ENCODE assay signal across 8 mouse cellular contexts in genomic region chr11:116418841-116419462, GRCm38 (mm10). TPM values are rescaled to one million over a fixed set of nuclear protein-coding genes. Genes with fewer than 3 reads are reported as not detected.
DNase-seq lines count a peak whose midpoint lies in the region; ATAC-seq and TF ChIP-seq lines count a peak whose summit lies in the region.
"Had no signal": no experiment of that assay in that cellular context is flagged by ENCODE, and none has a peak within 500 bp of the region (broad histone marks: within the 10 kb centered on the region; RNA-seq: fewer than 3 reads in every experiment).

No protein-coding gene starts in this region.

- 56% methylated on average over 6 of the region's 6 CpGs for WGBS in kidney, embryonic 16.5 days
- WGBS in kidney, adult 2 months: 83% methylated on average over 6 of the region's 6 CpGs

- peak; percentile 55 for ATAC-seq in kidney, embryonic 16.5 days (ENCODE audit: low FRiP score, low TSS enrichment)

- TF ChIP-seq POLR2A in kidney, adult 2 months (IDR thresholded peaks at IDR 0.05; ENCODE audit: low read depth, low read length): no peak
- no peak for TF ChIP-seq POLR2A in embryonic fibroblast, embryonic 13.5 days (IDR thresholded peaks at IDR 0.05; ENCODE audit: low read depth, low read length)

- no peak for TF ChIP-seq CTCF in kidney, adult 2 months (conservative IDR thresholded peaks at IDR 0.05; ENCODE audit: insufficient read depth, insufficient read length, low read depth, low read length)
- no peak for TF ChIP-seq CTCF in embryonic fibroblast, embryonic 13.5 days (IDR thresholded peaks at IDR 0.05; ENCODE audit: borderline replicate concordance, insufficient read depth, low read length)

- peak overlapping the region; percentile 76 for H3K27ac ChIP-seq in kidney, embryonic 16.5 days (ENCODE audit: low read length)
- H3K27ac ChIP-seq in kidney, adult 2 months (ENCODE audit: insufficient read depth, low read depth, low read length): no peak overlapping the region
- peak overlapping the region; percentile 24; the same call in 1 of the 2 replicates for H3K27ac ChIP-seq in embryonic fibroblast, embryonic 13.5 days (ENCODE audit: insufficient read depth, low read length)

- no peak overlapping the region for H3K4me2 ChIP-seq in kidney, embryonic 16.5 days (replicated peaks; ENCODE audit: low read depth, low read length)

- no peak overlapping the region for H3K9ac ChIP-seq in kidney, embryonic 16.5 days (replicated peaks; ENCODE audit: low read length)

- H3K36me3 ChIP-seq in kidney, embryonic 16.5 days (ENCODE audit: insufficient read depth, low read length): no peaks in the 10 kb centered on the region
- no peaks in the 10 kb centered on the region for H3K36me3 ChIP-seq in kidney, adult 2 months (ENCODE audit: control insufficient read depth, insufficient read depth, low read length)

- H3K4me1 ChIP-seq in kidney, embryonic 16.5 days (ENCODE audit: insufficient read depth, low read length): peaks cover 13% of the 10 kb centered on the region
- no peaks in the 10 kb centered on the region for H3K4me1 ChIP-seq in kidney, adult 2 months (ENCODE audit: control insufficient read depth, insufficient read depth, low read length)
- H3K4me1 ChIP-seq in embryonic fibroblast, embryonic 13.5 days (ENCODE audit: control insufficient read depth, insufficient read depth, low read length): peaks cover 12% of the 10 kb centered on the region

- H3K9me3 ChIP-seq in kidney, embryonic 16.5 days (ENCODE audit: low read length): no peaks in the 10 kb centered on the region

- no peaks in the 10 kb centered on the region for H3K27me3 ChIP-seq in kidney, embryonic 16.5 days (ENCODE audit: insufficient read depth, low read length)
- H3K27me3 ChIP-seq in kidney, adult 2 months (replicated peaks; ENCODE audit: control insufficient read depth, insufficient read depth, low read length): no peaks in the 10 kb centered on the region

- H3K4me3 ChIP-seq in kidney, embryonic 16.5 days (ENCODE audit: low read length): no peak overlapping the region
- H3K4me3 ChIP-seq in kidney, adult 2 months (ENCODE audit: insufficient read depth, low read depth, low read length): no peak overlapping the region
- H3K4me3 ChIP-seq in embryonic fibroblast, embryonic 13.5 days (ENCODE audit: insufficient read depth, low read length): no peak overlapping the region

- DNase-seq in kidney, adult 2 months: no peak
- peak; percentile 46 for DNase-seq in thymus, postnatal 0 days (ENCODE audit: low spot score)
- DNase-seq in thymus, adult 18-20 months: no peak
- DNase-seq in right cerebral cortex, postnatal 14 days: no peak
- DNase-seq in frontal cortex, postnatal 14 days (ENCODE audit: low spot score in 2 of 2): no peak

RNA-seq across cellular contexts. Expression of gene Rnf157, which starts 6.1 kb away (rescaled TPM):
- polyA plus RNA-seq in kidney, embryonic 16.5 days (2015; fragmentation: Nextera tagmentation; extraction: Ambion mirVana): 6.1 and 6.8 TPM in 2 replicates
- 2.5 and 2.9 TPM in 2 replicates for polyA plus RNA-seq in kidney, adult 2 months (2012; rRNA removed)
- polyA plus RNA-seq in thymus, postnatal 0 days (2015; fragmentation: Nextera tagmentation; extraction: Ambion mirVana): 52.3 and 56.7 TPM in 2 replicates
- polyA plus RNA-seq in embryonic fibroblast, embryonic 13.5 days (2011; ENCODE audit: insufficient read length, low read depth, missing spikeins): 18.2 and 23.2 TPM in 2 replicates

RNA-seq across cellular contexts. Expression of gene Ubald2, which starts 14.9 kb away (rescaled TPM):
- polyA plus RNA-seq in kidney, embryonic 16.5 days (2015; fragmentation: Nextera tagmentation; extraction: Ambion mirVana): 51.2 and 51.4 TPM in 2 replicates
- polyA plus RNA-seq in kidney, adult 2 months (2012; rRNA removed): 195 and 211 TPM in 2 replicates
- 81.9 and 82.9 TPM in 2 replicates for polyA plus RNA-seq in thymus, postnatal 0 days (2015; fragmentation: Nextera tagmentation; extraction: Ambion mirVana)
- 57.3 and 62.3 TPM in 2 replicates for polyA plus RNA-seq in embryonic fibroblast, embryonic 13.5 days (2011; ENCODE audit: insufficient read length, low read depth, missing spikeins)

RNA-seq across cellular contexts. Expression of gene Qrich2, which starts 47.1 kb away (rescaled TPM):
- 0.15 and 0.32 TPM in 2 replicates for polyA plus RNA-seq in kidney, embryonic 16.5 days (2015; fragmentation: Nextera tagmentation; extraction: Ambion mirVana)
- 0.08 and 0.24 TPM in 2 replicates for polyA plus RNA-seq in kidney, adult 2 months (2012; rRNA removed)
- 0.05 and 0.35 TPM in 2 replicates for polyA plus RNA-seq in thymus, postnatal 0 days (2015; fragmentation: Nextera tagmentation; extraction: Ambion mirVana)
- not detected in 2 replicates for polyA plus RNA-seq in embryonic fibroblast, embryonic 13.5 days (2011; ENCODE audit: insufficient read length, low read depth, missing spikeins)
- polyA plus RNA-seq: neural tube, embryonic 14.5 days had no signal
